Mouse (Mus musculus): ENCODE results near the gene Ak7. TPM values are rescaled to one million over a fixed set of nuclear protein-coding genes. Genes with fewer than 3 reads are reported as not detected.

The Ak7 gene
- polyA plus RNA-seq, 1 experiment from 2014 or later = 1.1 TPM

- no peak for ATAC-seq (ENCODE audit: low read depth)
- WGBS = 94% methylated on average over 3 of the region's 3 CpGs
- Histone ChIP-seq H3K36me3 (peaks cover 64% of the 10 kb centered on the region), H3K9me3 (no peaks in the 10 kb centered on the region), H3K9ac (no peak overlapping the region), H3K4me2 (no peak overlapping the region), H3K27me3 (no peaks in the 10 kb centered on the region), H3K4me1 (replicated peaks) (no peaks in the 10 kb centered on the region), H3K27ac (replicated peaks) (no peak overlapping the region), H3K4me3 (no peak overlapping the region)
Observed at GRCm38 (mm10) chr12:105806205-105806604, 100.4 kb downstream of the Ak7 start.

DNA sequence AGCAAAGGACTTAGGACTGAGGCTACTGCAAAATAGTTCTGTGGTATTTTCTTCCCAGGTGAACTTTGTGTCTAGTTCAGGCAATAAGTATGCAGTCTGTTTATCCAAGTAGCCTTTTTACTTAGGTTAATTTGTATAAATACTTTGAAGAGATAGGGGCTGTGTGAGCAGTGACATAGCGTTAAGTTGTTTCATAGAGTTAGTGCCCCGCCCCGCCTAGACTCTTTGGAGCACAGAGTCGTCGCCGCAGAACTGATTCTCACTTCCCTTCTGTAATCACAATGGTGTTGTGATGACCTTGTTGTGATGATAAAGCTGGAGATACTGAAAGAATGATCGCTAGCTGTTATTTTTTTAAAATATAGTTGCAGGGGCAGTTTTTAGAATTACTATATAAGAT, 101.6 kb downstream of the Ak7 start:
- Histone ChIP-seq H3K27me3 (no peaks in the 10 kb centered on the region), H3K4me2 (no peak overlapping the region), H3K9ac (no peak overlapping the region), H3K36me3 (peaks cover 65% of the 10 kb centered on the region), H3K9me3 (no peaks in the 10 kb centered on the region), H3K27ac (replicated peaks) (no peak overlapping the region), H3K4me3 (no peak overlapping the region), H3K4me1 (replicated peaks) (no peaks in the 10 kb centered on the region)
- ATAC-seq (ENCODE audit: low read depth) = no peak
- WGBS = 93% methylated on average over 7 of the region's 7 CpGs

GRCm38 (mm10) chr12:105808945-105809344, 103.2 kb downstream of the Ak7 start:
- no peak overlapping the region for H3K9ac ChIP-seq
- H3K27ac ChIP-seq (replicated peaks) = no peak overlapping the region
- no peaks in the 10 kb centered on the region for H3K4me1 ChIP-seq (replicated peaks)
- no peaks in the 10 kb centered on the region for H3K27me3 ChIP-seq
- H3K36me3 ChIP-seq = peaks cover 72% of the 10 kb centered on the region
- no peak for ATAC-seq (ENCODE audit: low read depth)
- H3K9me3 ChIP-seq = no peaks in the 10 kb centered on the region
- 48% methylated on average over 3 of the region's 3 CpGs for WGBS
- H3K4me3 ChIP-seq = no peak overlapping the region
- no peak overlapping the region for H3K4me2 ChIP-seq

DNA sequence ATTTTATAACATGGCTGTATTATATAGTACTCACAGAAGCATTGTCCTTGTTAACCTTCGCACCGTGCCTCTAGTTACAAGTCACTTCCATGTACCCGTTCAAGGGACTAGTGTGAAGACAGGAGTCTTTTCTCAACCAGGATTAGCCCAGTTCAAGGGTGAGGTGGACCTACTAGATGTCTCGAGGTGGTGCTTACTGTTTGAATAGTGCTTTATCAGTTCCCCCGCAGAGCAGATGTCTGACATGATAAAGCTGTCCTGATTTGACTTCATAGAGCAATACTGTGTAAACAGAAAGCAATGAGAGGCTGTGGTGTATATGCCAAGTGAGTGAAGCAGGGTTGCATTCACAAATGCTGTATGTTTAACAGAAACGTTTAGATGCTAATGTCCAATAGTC, 104.8 kb downstream of the Ak7 start:
- WGBS = 92% methylated on average over 6 of the region's 6 CpGs
- no peaks in the 10 kb centered on the region for H3K9me3 ChIP-seq
- H3K4me3 ChIP-seq = no peak overlapping the region
- no peak for ATAC-seq (ENCODE audit: low read depth)
- H3K4me1 ChIP-seq (replicated peaks) = no peaks in the 10 kb centered on the region
- H3K36me3 ChIP-seq = peaks cover 76% of the 10 kb centered on the region
- H3K9ac ChIP-seq = no peak overlapping the region
- no peak overlapping the region for H3K27ac ChIP-seq (replicated peaks)
- H3K27me3 ChIP-seq = no peaks in the 10 kb centered on the region
- H3K4me2 ChIP-seq = no peak overlapping the region

DNA sequence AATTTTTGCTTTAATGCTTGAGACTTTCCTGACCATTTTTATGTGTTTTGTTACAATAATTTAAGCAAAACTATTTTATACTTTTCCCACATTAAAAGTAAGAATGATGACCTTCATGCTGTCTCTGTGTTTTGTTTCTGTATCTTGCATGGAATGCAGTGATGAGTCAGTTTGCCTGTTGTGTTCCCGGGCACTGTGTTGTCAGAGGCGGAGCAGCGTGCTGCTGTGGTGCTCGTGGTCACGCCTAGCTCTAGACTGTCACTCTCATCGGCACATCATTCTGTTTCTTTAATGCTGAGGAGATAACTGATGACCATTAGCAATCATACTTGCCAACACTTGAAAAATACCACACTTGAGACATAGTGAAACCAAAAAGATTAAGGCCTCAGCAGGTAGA, 108.2 kb downstream of the Ak7 start:
- Histone ChIP-seq H3K9ac (no peak overlapping the region), H3K27ac (replicated peaks) (no peak overlapping the region), H3K4me3 (no peak overlapping the region), H3K27me3 (no peaks in the 10 kb centered on the region), H3K4me2 (no peak overlapping the region), H3K9me3 (no peaks in the 10 kb centered on the region), H3K36me3 (peaks cover 65% of the 10 kb centered on the region), H3K4me1 (replicated peaks) (no peaks in the 10 kb centered on the region)
- ATAC-seq (ENCODE audit: low read depth) = no peak
- WGBS = 90% methylated on average over 6 of the region's 6 CpGs

DNA sequence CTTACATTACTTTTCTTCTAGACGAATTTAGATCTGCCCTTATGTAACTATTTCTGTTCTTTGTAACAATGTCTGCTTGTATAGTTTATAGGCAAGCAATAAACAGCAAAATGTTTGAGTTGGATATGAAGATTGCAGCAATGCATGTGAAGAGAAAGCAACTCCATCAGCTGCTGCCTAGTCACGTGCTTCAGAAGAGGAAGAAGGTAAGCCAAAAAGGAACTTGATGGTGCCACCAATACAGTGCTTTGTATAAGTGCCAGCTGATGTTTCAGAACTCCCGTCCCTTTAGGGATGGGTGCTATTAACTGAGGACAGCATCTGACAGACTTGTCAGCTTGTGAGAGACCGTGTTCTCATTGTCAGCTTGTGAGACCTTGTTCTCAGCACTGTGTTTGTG, 117.7 kb downstream of the Ak7 start:
- no peaks in the 10 kb centered on the region for H3K4me1 ChIP-seq (replicated peaks)
- ATAC-seq (ENCODE audit: low read depth) = no peak
- 91% methylated on average over 4 of the region's 4 CpGs for WGBS
- H3K4me3 ChIP-seq = no peak overlapping the region
- no peaks in the 10 kb centered on the region for H3K27me3 ChIP-seq
- H3K4me2 ChIP-seq = no peak overlapping the region
- H3K27ac ChIP-seq (replicated peaks) = no peak overlapping the region
- no peaks in the 10 kb centered on the region for H3K9me3 ChIP-seq
- peaks cover 91% of the 10 kb centered on the region for H3K36me3 ChIP-seq
- H3K9ac ChIP-seq = no peak overlapping the region

GRCm38 (mm10) chr12:105824743-105825142, 119.0 kb downstream of the Ak7 start:
- no peak overlapping the region for H3K9ac ChIP-seq
- no peak overlapping the region for H3K4me2 ChIP-seq
- H3K27me3 ChIP-seq = no peaks in the 10 kb centered on the region
- no peak overlapping the region for H3K27ac ChIP-seq (replicated peaks)
- WGBS = 93% methylated on average over 8 of the region's 8 CpGs
- ATAC-seq (ENCODE audit: low read depth) = no peak
- H3K4me1 ChIP-seq (replicated peaks) = no peaks in the 10 kb centered on the region
- H3K36me3 ChIP-seq = peaks cover 93% of the 10 kb centered on the region
- no peaks in the 10 kb centered on the region for H3K9me3 ChIP-seq
- no peak overlapping the region for H3K4me3 ChIP-seq

DNA sequence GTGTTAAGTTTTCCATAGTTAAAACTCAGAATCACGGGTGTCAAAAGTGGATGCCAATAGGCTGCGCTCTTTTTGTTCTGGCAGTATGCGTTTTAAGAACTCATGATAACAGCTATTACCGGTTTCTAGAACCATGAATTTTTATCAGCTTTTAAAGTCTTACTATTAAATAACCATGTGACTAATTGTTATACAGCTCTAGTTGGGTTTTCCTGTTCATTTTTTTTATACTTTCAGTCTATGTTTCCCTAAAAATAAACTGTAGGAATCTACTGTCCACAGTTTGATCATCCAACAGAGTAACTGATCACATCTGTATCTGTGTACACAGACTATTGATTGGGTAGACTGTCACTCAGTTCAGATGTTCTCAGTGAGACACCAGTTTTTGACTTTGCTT, 119.5 kb downstream of the Ak7 start:
- H3K36me3 ChIP-seq = peaks cover 91% of the 10 kb centered on the region
- no peak overlapping the region for H3K27ac ChIP-seq (replicated peaks)
- WGBS = 96% methylated on average over 4 of the region's 4 CpGs
- no peaks in the 10 kb centered on the region for H3K4me1 ChIP-seq (replicated peaks)
- H3K9ac ChIP-seq = no peak overlapping the region
- no peak overlapping the region for H3K4me2 ChIP-seq
- H3K27me3 ChIP-seq = no peaks in the 10 kb centered on the region
- H3K4me3 ChIP-seq = no peak overlapping the region
- no peaks in the 10 kb centered on the region for H3K9me3 ChIP-seq
- ATAC-seq (ENCODE audit: low read depth) = no peak

Other genes with a start within 250 kb of the Ak7 start
- gene Bdkrb2, start 142.8 kb upstream of the Ak7 start, polyA plus RNA-seq (2015; fragmentation: Nextera tagmentation; extraction: Ambion mirVana) = 4.5 and 5.2 TPM in 2 replicates
- not detected in 2 replicates for gene Bdkrb1, start 102.9 kb upstream of the Ak7 start, polyA plus RNA-seq (2015; fragmentation: Nextera tagmentation; extraction: Ambion mirVana)
- 33.3 and 33.4 TPM in 2 replicates for gene Gskip, start 21.1 kb upstream of the Ak7 start, polyA plus RNA-seq (2015; fragmentation: Nextera tagmentation; extraction: Ambion mirVana)
- gene Atg2b, start 20.8 kb upstream of the Ak7 start, polyA plus RNA-seq (2015; fragmentation: Nextera tagmentation; extraction: Ambion mirVana) = 12.1 and 13.9 TPM in 2 replicates
- 183 and 212 TPM in 2 replicates for gene Papola, start 78.7 kb downstream of the Ak7 start, polyA plus RNA-seq (2015; fragmentation: Nextera tagmentation; extraction: Ambion mirVana)